Mouse (Mus musculus) mesoderm, embryonic 11.5 days (tissue): Measurements from ENCODE around the gene Bcl6.
A peak's percentile ranks its signal among the peaks of the same experiment; 100 is the strongest.

Source experiments
- DNase-seq: peaks from one replicate; pipeline ENCODE4 v3.0.0-alpha.2; 2012; ENCODE audit warnings: low read depth, low spot score

Bcl6 gene

GRCm38 (mm10) chr16:23991170-23991569 lies 2.5 kb upstream of the Bcl6 start:
- DNase-seq: peak; percentile 85

GRCm38 (mm10) chr16:23990161-23990970 lies 1.7 kb upstream of the Bcl6 start:
- DNase-seq: no peak

GRCm38 (mm10) chr16:23989209-23990160 lies 833 bp upstream of the Bcl6 start:
- no peak for DNase-seq

- DNase-seq: no peak
These were observed 541 bp downstream of the Bcl6 start for GRCm38 (mm10) chr16:23988157-23988465.

- DNase-seq: no peak
These were observed 1.1 kb downstream of the Bcl6 start for GRCm38 (mm10) chr16:23987341-23988156.

GRCm38 (mm10) chr16:23986871-23987270 lies 1.8 kb downstream of the Bcl6 start:
- DNase-seq: no peak

- no peak for DNase-seq
These were observed 2.5 kb downstream of the Bcl6 start for GRCm38 (mm10) chr16:23986176-23986575.

- no peak for DNase-seq
These were observed 3.2 kb downstream of the Bcl6 start for GRCm38 (mm10) chr16:23985467-23985861.

GRCm38 (mm10) chr16:23984760-23985466 lies 3.7 kb downstream of the Bcl6 start:
- no peak for DNase-seq

- DNase-seq: peak; percentile 91
These were observed 4.5 kb downstream of the Bcl6 start for GRCm38 (mm10) chr16:23984183-23984582.

GRCm38 (mm10) chr16:23982891-23983588 lies 5.6 kb downstream of the Bcl6 start:
- DNase-seq: no peak

- peak; percentile 87 for DNase-seq
These were observed 6.5 kb downstream of the Bcl6 start for GRCm38 (mm10) chr16:23981925-23982851.

GRCm38 (mm10) chr16:23980991-23981720 lies 7.5 kb downstream of the Bcl6 start:
- no peak for DNase-seq

- DNase-seq: no peak
These were observed 8.3 kb downstream of the Bcl6 start for GRCm38 (mm10) chr16:23980201-23980870.

GRCm38 (mm10) chr16:23979446-23979845 lies 9.2 kb downstream of the Bcl6 start:
- DNase-seq: no peak

GRCm38 (mm10) chr16:23978495-23978894 lies 10.2 kb downstream of the Bcl6 start:
- DNase-seq: no peak

GRCm38 (mm10) chr16:23977732-23978131 lies 10.9 kb downstream of the Bcl6 start:
- no peak for DNase-seq

- no peak for DNase-seq
These were observed 12.5 kb downstream of the Bcl6 start for GRCm38 (mm10) chr16:23976196-23976595.
